15 mouse cellular contexts compared by ENCODE assay signal in genomic region chr11:108483976-108484375, GRCm38 (mm10).
"Had no signal": no experiment of that assay in that cellular context is flagged by ENCODE, and none has a peak within 500 bp of the region (broad histone marks: within the 10 kb centered on the region; RNA-seq: fewer than 3 reads in every experiment).

No protein-coding gene starts in this region.

- DNase-seq: kidney, adult 8-10 months; kidney, postnatal 25 days; retina, postnatal 1 day; right cerebral cortex, postnatal 4 days; spleen, adult 18-20 months had no signal

- ATAC-seq: inflammation-experienced regulatory T-cells, adult 6 months; intestine, postnatal 0 days; midbrain, embryonic 15.5 days had no signal

- H3K9ac ChIP-seq: limb, embryonic 13.5 days; liver, embryonic 14.5 days; midbrain, embryonic 15.5 days; neural tube, embryonic 13.5 days; stomach, embryonic 15.5 days had no signal

- H3K4me1 ChIP-seq: megakaryocyte, embryonic 14.5 days; midbrain, embryonic 15.5 days; neural tube, embryonic 13.5 days; stomach, embryonic 15.5 days had no signal

- H3K27me3 ChIP-seq: limb, embryonic 13.5 days; megakaryocyte, embryonic 14.5 days; midbrain, embryonic 15.5 days; neural tube, embryonic 13.5 days; stomach, embryonic 15.5 days had no signal

- H3K36me3 ChIP-seq: limb, embryonic 13.5 days; midbrain, embryonic 15.5 days; neural tube, embryonic 13.5 days; stomach, embryonic 15.5 days had no signal

- H3K27ac ChIP-seq: limb, embryonic 13.5 days; liver, embryonic 14.5 days; macrophage; midbrain, embryonic 15.5 days; neural tube, embryonic 13.5 days; stomach, embryonic 15.5 days had no signal

- H3K4me2 ChIP-seq: limb, embryonic 13.5 days; midbrain, embryonic 11.5 days; midbrain, embryonic 15.5 days; neural tube, embryonic 13.5 days; stomach, embryonic 15.5 days had no signal

- H3K4me3 ChIP-seq: limb, embryonic 13.5 days; megakaryocyte, embryonic 14.5 days; midbrain, embryonic 15.5 days; neural tube, embryonic 13.5 days; stomach, embryonic 15.5 days had no signal

- H3K9me3 ChIP-seq: limb, embryonic 13.5 days; megakaryocyte, embryonic 14.5 days; midbrain, embryonic 15.5 days; neural tube, embryonic 13.5 days; stomach, embryonic 15.5 days had no signal
